Mouse (Mus musculus): Measurements from ENCODE around the gene Lrrc61. TPM values are rescaled to one million over a fixed set of nuclear protein-coding genes. Genes with fewer than 3 reads are reported as not detected.
"Not testable (repeated sequence)": the region's sequence is repeated elsewhere in the genome, so short reads cannot be mapped to it uniquely, and the experiment has no call there.

The Lrrc61 gene
- polyA plus RNA-seq (2012; ENCODE audit: insufficient read depth, insufficient read length, low replicate concordance, missing spikeins): not detected in 2 replicates

DNA sequence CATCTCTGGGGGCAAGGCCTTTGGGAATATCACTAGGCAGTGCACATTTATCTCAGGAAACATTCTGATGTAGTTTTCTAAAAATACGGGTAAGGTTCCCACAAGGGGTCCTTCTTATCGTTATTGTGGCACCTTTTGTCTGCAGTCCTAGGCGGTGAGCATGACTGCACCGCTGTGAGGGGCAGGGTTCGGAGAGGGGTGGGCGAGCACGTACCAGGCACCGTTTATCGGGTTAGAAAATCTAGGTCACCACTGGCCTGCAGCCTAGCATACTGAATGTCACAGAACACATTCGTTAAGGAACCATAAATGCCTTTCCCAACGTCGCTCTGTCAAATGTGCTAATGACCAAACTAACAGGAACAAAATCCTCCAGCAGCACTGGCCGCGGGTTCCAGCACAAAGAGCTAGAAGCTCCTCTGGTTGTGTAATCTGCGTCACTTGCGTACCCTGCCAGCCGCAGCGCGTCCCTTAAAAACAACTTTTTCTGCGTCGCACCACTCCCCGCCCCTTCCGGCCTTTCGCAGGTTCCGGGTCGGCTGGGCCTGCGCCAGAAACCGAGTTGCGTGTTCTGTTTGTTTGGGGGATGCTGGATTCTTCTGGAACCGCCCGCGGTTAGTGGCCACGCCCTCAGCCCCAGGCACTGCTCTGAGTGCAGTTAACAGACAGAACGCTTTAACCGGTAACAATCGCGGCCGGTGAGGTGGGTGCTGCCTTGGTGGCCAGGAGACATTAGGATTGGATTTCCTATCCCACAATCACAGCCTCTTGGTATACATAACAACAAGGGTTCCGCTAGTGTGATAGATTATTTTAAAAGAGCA is at the start of gene Lrrc61:
Gene Lrrc61 (plus strand): TSS at position 517 of the 824 bp plus-strand sequence.
- Histone ChIP-seq H3K4me3 (ENCODE audit: insufficient read depth, low read depth, low read length) (peak within 1 kb of the TSS; percentile 74), H3K27ac (ENCODE audit: insufficient read depth, low read depth, low read length) (peak within 1 kb of the TSS; percentile 97), H3K4me1 (ENCODE audit: control insufficient read depth, insufficient read depth, low read length) (no peaks in the 10 kb centered on the region; the same call in 1 of the 2 replicates)
- peak; percentile 72 for TF ChIP-seq POLR2A (IDR thresholded peaks at IDR 0.05; ENCODE audit: insufficient read depth, low read depth, low read length)
- TF ChIP-seq CTCF (IDR thresholded peaks at IDR 0.05; ENCODE audit: insufficient read depth, low read depth, low read length): no peak
- WGBS: under 1% methylated on average over 39 of the region's 39 CpGs

DNA sequence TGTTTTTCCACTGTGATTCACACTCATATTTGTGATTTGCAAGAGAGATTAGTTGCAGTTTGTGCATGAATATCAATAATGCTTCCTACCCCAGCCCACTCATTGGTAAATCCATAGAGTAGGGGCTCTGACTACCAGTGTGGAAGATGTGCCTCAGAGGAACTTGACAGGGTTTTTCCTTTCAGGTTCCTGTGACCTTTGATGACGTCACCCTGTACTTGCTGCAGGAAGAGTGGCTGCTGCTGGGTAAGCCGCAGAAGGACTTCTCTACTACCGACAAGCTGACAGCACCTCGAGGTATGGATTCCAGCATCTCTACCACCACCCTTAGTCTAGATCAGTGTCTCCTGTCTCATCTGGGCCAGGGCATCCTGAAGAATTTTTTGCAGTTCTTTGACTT is 46.5 kb upstream of the Lrrc61 start:
- WGBS: 75% methylated on average over 4 of the region's 4 CpGs
- H3K4me1 ChIP-seq (ENCODE audit: control insufficient read depth, insufficient read depth, low read length): no peaks in the 10 kb centered on the region
- no peak for TF ChIP-seq POLR2A (IDR thresholded peaks at IDR 0.05; ENCODE audit: insufficient read depth, low read depth, low read length)
- TF ChIP-seq CTCF (IDR thresholded peaks at IDR 0.05; ENCODE audit: insufficient read depth, low read depth, low read length): no peak
- no peak overlapping the region for H3K4me3 ChIP-seq (ENCODE audit: insufficient read depth, low read depth, low read length)
- H3K27ac ChIP-seq (ENCODE audit: insufficient read depth, low read depth, low read length): no peak overlapping the region

DNA sequence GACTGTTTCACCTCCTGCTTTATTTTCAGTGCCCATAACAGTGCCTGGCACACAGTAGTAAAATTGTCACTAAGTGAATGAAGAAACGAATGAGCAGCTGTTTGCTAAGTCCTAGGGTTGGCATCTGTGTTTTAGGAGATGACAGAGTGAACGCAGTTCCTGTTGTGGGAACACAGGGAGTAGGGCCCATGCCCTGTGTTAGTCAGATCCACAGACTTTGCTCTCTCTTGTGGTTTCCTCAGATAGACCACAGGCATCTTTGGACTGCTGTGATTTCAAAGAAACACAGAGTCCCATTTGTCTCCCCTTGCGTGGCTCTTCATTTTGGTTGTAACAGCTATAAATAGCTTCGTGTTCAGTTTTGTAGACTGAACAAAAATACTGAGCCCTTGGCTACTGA is 44.2 kb upstream of the Lrrc61 start:
- WGBS: 76% methylated on average over 4 of the region's 4 CpGs
- H3K4me3 ChIP-seq (ENCODE audit: insufficient read depth, low read depth, low read length): no peak overlapping the region
- TF ChIP-seq CTCF (IDR thresholded peaks at IDR 0.05; ENCODE audit: insufficient read depth, low read depth, low read length): no peak
- TF ChIP-seq POLR2A (IDR thresholded peaks at IDR 0.05; ENCODE audit: insufficient read depth, low read depth, low read length): no peak
- no peak overlapping the region for H3K27ac ChIP-seq (ENCODE audit: insufficient read depth, low read depth, low read length)
- H3K4me1 ChIP-seq (ENCODE audit: control insufficient read depth, insufficient read depth, low read length): no peaks in the 10 kb centered on the region

DNA sequence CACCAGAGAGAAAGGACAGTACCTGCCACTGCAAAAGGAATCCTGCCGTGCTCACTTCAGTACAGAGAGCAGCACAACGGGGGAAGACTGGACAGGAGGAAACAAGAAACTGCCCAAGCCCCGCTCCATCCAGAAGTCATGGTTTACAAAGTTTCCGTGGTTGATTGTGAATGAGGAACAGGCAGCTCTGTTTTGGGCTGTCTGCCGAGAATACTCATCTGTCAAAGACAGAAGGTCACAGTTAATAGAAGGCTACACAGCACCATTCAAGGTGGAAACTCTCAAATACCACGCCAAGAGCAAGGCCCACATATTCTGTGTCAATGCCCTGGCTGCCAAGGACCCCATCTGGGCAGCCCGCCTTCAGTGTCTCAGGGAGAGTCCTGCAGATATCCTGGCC is 42.7 kb upstream of the Lrrc61 start:
- WGBS: 86% methylated on average over 7 of the region's 7 CpGs
- Histone ChIP-seq H3K4me3 (ENCODE audit: insufficient read depth, low read depth, low read length) (no peak overlapping the region), H3K4me1 (ENCODE audit: control insufficient read depth, insufficient read depth, low read length) (no peaks in the 10 kb centered on the region), H3K27ac (ENCODE audit: insufficient read depth, low read depth, low read length) (no peak overlapping the region)
- TF ChIP-seq POLR2A (IDR thresholded peaks at IDR 0.05; ENCODE audit: insufficient read depth, low read depth, low read length) (no peak), CTCF (IDR thresholded peaks at IDR 0.05; ENCODE audit: insufficient read depth, low read depth, low read length) (no peak)

DNA sequence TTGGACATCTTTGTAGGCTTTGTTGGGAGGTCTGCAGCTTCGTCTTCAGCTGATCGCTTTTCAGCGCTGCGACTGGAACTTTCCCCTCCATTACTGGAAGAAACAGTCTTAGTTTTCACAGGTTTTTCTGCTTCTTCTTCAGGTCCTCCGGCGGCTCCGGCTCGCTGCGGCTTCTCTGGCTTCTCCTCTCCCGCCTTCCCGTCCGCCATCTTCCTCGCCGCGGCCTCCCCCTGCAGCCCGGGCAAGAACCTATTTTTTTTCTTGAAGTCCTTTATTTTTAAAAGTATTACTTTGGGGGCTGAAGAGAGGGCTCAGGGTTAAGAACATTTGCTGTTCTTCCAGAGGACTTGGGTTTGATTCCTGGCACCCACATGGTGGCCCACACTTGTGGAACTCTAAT is 29.7 kb upstream of the Lrrc61 start:
- 98% methylated on average over 16 of the region's 16 CpGs for WGBS
- not testable (repeated sequence) for H3K4me3 ChIP-seq (ENCODE audit: insufficient read depth, low read depth, low read length); H3K4me1 ChIP-seq (ENCODE audit: control insufficient read depth, insufficient read depth, low read length); H3K27ac ChIP-seq (ENCODE audit: insufficient read depth, low read depth, low read length)

DNA sequence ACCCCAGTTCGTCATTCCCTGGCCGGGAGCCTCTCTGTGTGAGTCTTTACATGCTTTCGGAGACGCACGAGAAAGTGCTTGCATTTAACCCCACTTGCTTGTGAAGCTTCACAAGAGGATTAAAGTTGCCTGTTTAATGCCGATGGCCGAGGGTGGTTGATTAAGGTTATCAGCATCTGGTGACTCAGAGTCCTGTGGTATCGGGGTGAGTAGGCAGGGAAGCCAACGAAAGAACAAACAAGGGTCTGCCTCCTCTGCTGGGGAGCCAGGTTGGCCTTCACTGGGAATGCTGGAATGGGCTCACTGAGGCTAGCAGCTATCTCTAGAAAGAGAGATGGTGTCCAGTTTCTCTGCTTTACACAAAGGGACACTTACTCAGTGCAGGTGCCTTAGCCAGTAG is 26.7 kb upstream of the Lrrc61 start:
- no peak overlapping the region for H3K27ac ChIP-seq (ENCODE audit: insufficient read depth, low read depth, low read length)
- 68% methylated on average over 9 of the region's 9 CpGs for WGBS
- H3K4me3 ChIP-seq (ENCODE audit: insufficient read depth, low read depth, low read length): no peak overlapping the region
- TF ChIP-seq CTCF (IDR thresholded peaks at IDR 0.05; ENCODE audit: insufficient read depth, low read depth, low read length) (no peak), POLR2A (IDR thresholded peaks at IDR 0.05; ENCODE audit: insufficient read depth, low read depth, low read length) (no peak)
- peaks cover 13% of the 10 kb centered on the region for H3K4me1 ChIP-seq (ENCODE audit: control insufficient read depth, insufficient read depth, low read length)

DNA sequence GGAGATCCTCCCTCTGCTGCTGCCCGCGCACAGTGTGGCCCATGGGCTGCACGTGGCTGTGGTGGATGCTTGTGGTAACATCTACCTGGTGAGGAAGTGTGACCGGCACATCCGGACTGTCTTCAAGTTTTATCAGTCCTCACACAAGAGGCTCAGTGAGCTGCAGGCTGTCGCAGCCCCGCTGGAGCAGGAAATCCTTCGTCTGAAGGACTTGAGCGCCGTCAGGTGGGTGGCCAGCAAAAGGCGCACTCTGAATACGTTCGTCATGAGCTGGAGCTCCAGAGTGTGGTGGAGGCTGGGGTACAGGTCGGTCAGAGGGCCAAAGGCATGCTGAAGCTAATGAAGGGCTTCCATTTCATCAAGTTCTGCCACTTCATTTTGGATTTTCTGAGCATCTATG is 25.3 kb upstream of the Lrrc61 start:
- peaks cover 13% of the 10 kb centered on the region for H3K4me1 ChIP-seq (ENCODE audit: control insufficient read depth, insufficient read depth, low read length)
- no peak overlapping the region for H3K27ac ChIP-seq (ENCODE audit: insufficient read depth, low read depth, low read length)
- 81% methylated on average over 14 of the region's 14 CpGs for WGBS
- TF ChIP-seq POLR2A (IDR thresholded peaks at IDR 0.05; ENCODE audit: insufficient read depth, low read depth, low read length): no peak
- H3K4me3 ChIP-seq (ENCODE audit: insufficient read depth, low read depth, low read length): no peak overlapping the region

DNA sequence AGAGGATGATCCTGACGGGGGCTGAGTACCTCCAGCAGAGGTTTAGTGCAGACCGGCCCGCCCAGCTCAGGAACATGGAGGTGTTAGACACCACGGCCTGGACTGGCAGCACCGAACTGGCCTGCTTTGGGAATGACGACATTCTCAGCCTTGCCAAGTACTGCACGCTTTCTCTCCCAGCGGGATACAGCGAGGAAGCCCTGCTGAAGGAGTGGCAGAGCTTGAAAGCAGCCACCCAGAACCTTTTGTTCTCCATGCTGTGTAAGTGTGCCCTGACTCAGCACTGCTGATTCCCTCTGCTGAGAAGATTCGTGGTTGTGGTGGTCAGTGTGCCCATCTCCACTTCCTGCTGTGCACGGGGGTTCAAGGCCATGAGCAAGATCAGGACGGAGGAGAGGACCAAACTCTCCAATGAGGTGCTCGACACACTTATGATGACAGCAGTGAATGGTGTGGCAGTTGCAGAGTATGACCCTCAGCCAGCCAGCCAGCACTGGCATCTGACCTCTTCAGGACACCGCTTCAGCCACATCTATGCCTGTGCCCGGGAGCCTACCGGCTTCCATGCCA is 24.6 kb upstream of the Lrrc61 start:
- Histone ChIP-seq H3K27ac (ENCODE audit: insufficient read depth, low read depth, low read length) (no peak overlapping the region), H3K4me1 (ENCODE audit: control insufficient read depth, insufficient read depth, low read length) (peaks cover 13% of the 10 kb centered on the region), H3K4me3 (ENCODE audit: insufficient read depth, low read depth, low read length) (no peak overlapping the region)
- 61% methylated on average over 16 of the region's 16 CpGs for WGBS
- no peak for TF ChIP-seq CTCF (IDR thresholded peaks at IDR 0.05; ENCODE audit: insufficient read depth, low read depth, low read length)
- TF ChIP-seq POLR2A (IDR thresholded peaks at IDR 0.05; ENCODE audit: insufficient read depth, low read depth, low read length): no peak

DNA sequence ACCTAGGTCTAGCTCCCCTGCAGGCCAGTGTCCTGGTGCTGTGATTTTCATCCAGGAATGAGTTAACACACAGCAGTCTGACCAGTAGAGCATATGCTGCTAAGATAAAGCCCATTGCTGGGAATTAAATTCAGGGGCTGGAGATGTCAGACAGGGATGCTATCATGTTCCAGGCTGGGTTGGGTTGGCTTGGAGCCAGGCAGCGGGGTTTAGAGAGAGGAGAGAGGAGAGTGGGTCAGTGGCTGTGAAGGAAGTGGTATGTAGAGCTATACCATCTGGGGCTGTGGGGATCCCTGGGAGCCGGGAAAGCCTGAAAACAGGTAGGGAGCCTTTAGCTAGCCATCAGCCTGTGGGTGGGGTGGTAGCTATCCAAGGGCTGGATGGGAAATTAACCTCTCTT is 23.7 kb upstream of the Lrrc61 start:
- Histone ChIP-seq H3K4me1 (ENCODE audit: control insufficient read depth, insufficient read depth, low read length) (peaks cover 13% of the 10 kb centered on the region), H3K27ac (ENCODE audit: insufficient read depth, low read depth, low read length) (no peak overlapping the region)
- WGBS: 72% methylated on average over 2 of the region's 2 CpGs

More for the DNA sequence above, 23.7 kb upstream of the Lrrc61 start:
- H3K4me3 ChIP-seq (ENCODE audit: insufficient read depth, low read depth, low read length): no peak overlapping the region
- no peak for TF ChIP-seq POLR2A (IDR thresholded peaks at IDR 0.05; ENCODE audit: insufficient read depth, low read depth, low read length)
- TF ChIP-seq CTCF (IDR thresholded peaks at IDR 0.05; ENCODE audit: insufficient read depth, low read depth, low read length): no peak
